Mouse (Mus musculus) CH12.LX (cell line): ENCODE measurements around the gene 4931429L15Rik. TPM values are rescaled to one million over a fixed set of nuclear protein-coding genes. Genes with fewer than 3 reads are reported as not detected.
A peak's percentile ranks its signal among the peaks of the same experiment; 100 is the strongest.

ENCODE experiments used
- DNase-seq: peaks from one replicate; pipeline ENCODE4 v3.0.0-alpha.2; 2013; ENCODE audit errors: extremely low read depth
- H3K27ac ChIP-seq: 2 replicates; pipeline ENCODE4 v1.5.1; 2012; ENCODE audit warnings: low read depth, mild to moderate bottlenecking, control low read depth, moderate library complexity; ENCODE audit not compliant: insufficient read depth
- H3K27me3 ChIP-seq: replicated peaks from 2 replicates; pipeline ENCODE3; 2012; ENCODE audit warnings: inconsistent platforms
- H3K36me3 ChIP-seq, 2 experiments: replicated peaks in 1 of 2; 2 replicates each; pipeline versions ENCODE3 to v1.6.1; 2012; ENCODE audit warnings: inconsistent platforms in 1 of 2, low read length in 1 of 2, mild to moderate bottlenecking in 1 of 2, mixed read lengths in 1 of 2, moderate library complexity in 1 of 2; ENCODE audit not compliant: control insufficient read depth in 1 of 2, insufficient read depth in 1 of 2
- H3K4me1 ChIP-seq, 2 experiments: 2 replicates each; pipeline ENCODE4 v1.6.1; 2012; ENCODE audit warnings: inconsistent platforms in 1 of 2, moderate library complexity in 1 of 2; ENCODE audit not compliant: insufficient read depth in 2 of 2, control insufficient read depth in 1 of 2
- H3K4me2 ChIP-seq: 2 replicates; pipeline ENCODE4 v1.6.1; 2012; ENCODE audit warnings: low read depth, mild to moderate bottlenecking, control low read depth; ENCODE audit not compliant: poor library complexity, insufficient read depth, severe bottlenecking
- H3K4me3 ChIP-seq, 3 experiments: fragments of 150-350 bp in 1 of 3; sonication (generic) in 1 of 3; replicated peaks in 1 of 3; 2 replicates each; pipeline versions ENCODE3 to v1.5.1; 2011 to 2012; ENCODE audit warnings: low read depth in 2 of 3, low read length in 2 of 3, mild to moderate bottlenecking in 2 of 3, moderate library complexity in 2 of 3, control low read depth in 1 of 3, improper control_type of control experiment in 1 of 3, inconsistent platforms in 1 of 3, mixed read lengths in 1 of 3; ENCODE audit not compliant: poor library complexity in 1 of 3
- H3K79me2 ChIP-seq: replicated peaks from 2 replicates; pipeline ENCODE4 v1.6.1; 2012; ENCODE audit warnings: mild to moderate bottlenecking, moderate library complexity; ENCODE audit not compliant: control insufficient read depth, poor library complexity, insufficient read depth, severe bottlenecking; ENCODE audit errors: extremely low read depth
- H3K9ac ChIP-seq: 2 replicates; pipeline ENCODE4 v1.6.1; 2012; ENCODE audit warnings: low read depth, mild to moderate bottlenecking, control low read depth, moderate library complexity; ENCODE audit not compliant: insufficient read depth
- H3K9me3 ChIP-seq: replicated peaks from 2 replicates; pipeline ENCODE3; 2012; ENCODE audit warnings: low read length, inconsistent platforms, mixed read lengths
- CHD1 ChIP-seq: IDR thresholded peaks from 2 replicates; pipeline ENCODE4 v1.6.1; 2012; ENCODE audit warnings: low read depth, low read length, improper control_type of control experiment, inconsistent platforms
- CTCF ChIP-seq, 2 experiments: IDR thresholded peaks in 1 of 2; conservative IDR thresholded peaks in 1 of 2; 2 replicates each; pipeline ENCODE4 v1.5.1; 2011 to 2012; ENCODE audit warnings: low read depth in 2 of 2, low read length in 2 of 2, improper control_type of control experiment in 1 of 2, inconsistent platforms in 1 of 2, mild to moderate bottlenecking in 1 of 2, moderate library complexity in 1 of 2
- E2F4 ChIP-seq: IDR thresholded peaks from 2 replicates; pipeline ENCODE4 v1.6.1; 2011; ENCODE audit warnings: low read depth, low read length, improper control_type of control experiment; ENCODE audit not compliant: insufficient replicate concordance
- EP300 ChIP-seq: IDR thresholded peaks from 2 replicates; pipeline ENCODE4 v1.6.1; 2011; ENCODE audit warnings: low read length, improper control_type of control experiment
- HCFC1 ChIP-seq: IDR thresholded peaks from 2 replicates; pipeline ENCODE4 v1.6.1; 2012; ENCODE audit warnings: low read depth, mild to moderate bottlenecking, inconsistent platforms, low read length, improper control_type of control experiment
- IRF4 ChIP-seq: IDR thresholded peaks from 2 replicates; pipeline ENCODE4 v1.6.1; 2014; ENCODE audit warnings: low read depth, mild to moderate bottlenecking, inconsistent platforms, low read length, improper control_type of control experiment
- JUND ChIP-seq: conservative IDR thresholded peaks from 2 replicates; pipeline ENCODE4 v1.6.1; 2011; ENCODE audit warnings: low read depth, low read length, improper control_type of control experiment
- KAT2A ChIP-seq: IDR thresholded peaks from 2 replicates; pipeline ENCODE4 v1.6.1; 2012; ENCODE audit warnings: low read length, improper control_type of control experiment, inconsistent platforms; ENCODE audit not compliant: insufficient replicate concordance
- MAFK ChIP-seq: IDR thresholded peaks from 2 replicates; pipeline ENCODE4 v1.6.1; 2011; ENCODE audit warnings: low read length, improper control_type of control experiment; ENCODE audit not compliant: insufficient replicate concordance
- MAX ChIP-seq: IDR thresholded peaks from 2 replicates; pipeline ENCODE4 v1.6.1; 2011; ENCODE audit warnings: low read length, improper control_type of control experiment
- MAZ ChIP-seq: IDR thresholded peaks from 2 replicates; pipeline ENCODE4 v1.6.1; 2012; ENCODE audit warnings: low read depth, mild to moderate bottlenecking, inconsistent platforms, low read length, improper control_type of control experiment, moderate library complexity
- MEF2A ChIP-seq: IDR thresholded peaks from 2 replicates; pipeline ENCODE4 v1.6.1; 2014; ENCODE audit warnings: low read depth, mild to moderate bottlenecking, inconsistent platforms, low read length, improper control_type of control experiment, borderline replicate concordance
- MXI1 ChIP-seq: IDR thresholded peaks from 2 replicates; pipeline ENCODE4 v1.6.1; 2011; ENCODE audit warnings: mild to moderate bottlenecking, low read depth, low read length, improper control_type of control experiment
- NELFE ChIP-seq: IDR thresholded peaks from 2 replicates; pipeline ENCODE4 v1.6.1; 2011; ENCODE audit warnings: low read depth, low read length, improper control_type of control experiment
- NRF1 ChIP-seq: IDR thresholded peaks from 2 replicates; pipeline ENCODE4 v1.6.1; 2014; ENCODE audit warnings: low read depth, mild to moderate bottlenecking, inconsistent platforms, low read length, improper control_type of control experiment, moderate library complexity
- PAX5 ChIP-seq: IDR thresholded peaks from 2 replicates; pipeline ENCODE4 v1.6.1; 2012; ENCODE audit warnings: low read length, inconsistent platforms, mixed read lengths
- POLR2A ChIP-seq: IDR thresholded peaks from 2 replicates; pipeline ENCODE4 v1.6.1; 2011; ENCODE audit warnings: low read depth, mild to moderate bottlenecking, improper control_type of control experiment, low read length
- RAD21 ChIP-seq: IDR thresholded peaks from 2 replicates; pipeline ENCODE4 v1.6.1; 2011; ENCODE audit warnings: low read depth, mild to moderate bottlenecking, low read length, improper control_type of control experiment, moderate library complexity
- SIN3A ChIP-seq: IDR thresholded peaks from 2 replicates; pipeline ENCODE4 v1.6.1; 2012; ENCODE audit warnings: low read length, improper control_type of control experiment, inconsistent platforms
- SMC3 ChIP-seq: IDR thresholded peaks from 2 replicates; pipeline ENCODE4 v1.6.1; 2011; ENCODE audit warnings: low read depth, low read length, improper control_type of control experiment
- TBP ChIP-seq: conservative IDR thresholded peaks from 2 replicates; pipeline ENCODE4 v1.6.1; 2011; ENCODE audit warnings: low read depth, low read length, improper control_type of control experiment
- USF1 ChIP-seq: IDR thresholded peaks from 2 replicates; pipeline ENCODE4 v1.6.1; 2014; ENCODE audit warnings: low read depth, mild to moderate bottlenecking, inconsistent platforms, low read length, improper control_type of control experiment
- USF2 ChIP-seq: conservative IDR thresholded peaks from 2 replicates; pipeline ENCODE4 v1.6.1; 2011; ENCODE audit warnings: low read depth, low read length, improper control_type of control experiment
- dilution Hi-C: fragments of 300-500 bp; cut with MboI; formaldehyde crosslinking; loops from 2 replicates; pipeline ENCODE4 v1.14.3; 2020; ENCODE audit warnings: low sequenced_read_pairs; ENCODE audit not compliant: extremely low pct_unique_long_range_greater_than_20kb, extremely low pct_ligation_motif_present
- in situ Hi-C: fragments of 300-500 bp; cut with MboI; formaldehyde crosslinking; loops from 3 replicates; pipeline ENCODE4 v1.14.3; 2019; ENCODE audit warnings: low sequenced_read_pairs, low pct_ligation_motif_present, low pct_unique_long_range_greater_than_20kb, mixed read lengths
- polyA plus RNA-seq: library from polyadenylated mRNA; unstranded; fragments of >175 nt; gene quantifications from 2 replicates; pipeline ENCODE4 v1.2.1, GENCODE M21; 2012; ENCODE audit warnings: low read depth; ENCODE audit not compliant: insufficient read length
- total RNA-seq, 2 experiments: library from RNA; depleted of rRNA; stranded (reverse); fragments of 300-350 nt in 1 of 2; fragments of >200 nt in 1 of 2; gene quantifications; 2 replicates each; pipeline ENCODE4 v1.2.3; 2012 to 2014

The 4931429L15Rik gene
- total and polyA plus RNA-seq, 3 experiments: not detected

DNA sequence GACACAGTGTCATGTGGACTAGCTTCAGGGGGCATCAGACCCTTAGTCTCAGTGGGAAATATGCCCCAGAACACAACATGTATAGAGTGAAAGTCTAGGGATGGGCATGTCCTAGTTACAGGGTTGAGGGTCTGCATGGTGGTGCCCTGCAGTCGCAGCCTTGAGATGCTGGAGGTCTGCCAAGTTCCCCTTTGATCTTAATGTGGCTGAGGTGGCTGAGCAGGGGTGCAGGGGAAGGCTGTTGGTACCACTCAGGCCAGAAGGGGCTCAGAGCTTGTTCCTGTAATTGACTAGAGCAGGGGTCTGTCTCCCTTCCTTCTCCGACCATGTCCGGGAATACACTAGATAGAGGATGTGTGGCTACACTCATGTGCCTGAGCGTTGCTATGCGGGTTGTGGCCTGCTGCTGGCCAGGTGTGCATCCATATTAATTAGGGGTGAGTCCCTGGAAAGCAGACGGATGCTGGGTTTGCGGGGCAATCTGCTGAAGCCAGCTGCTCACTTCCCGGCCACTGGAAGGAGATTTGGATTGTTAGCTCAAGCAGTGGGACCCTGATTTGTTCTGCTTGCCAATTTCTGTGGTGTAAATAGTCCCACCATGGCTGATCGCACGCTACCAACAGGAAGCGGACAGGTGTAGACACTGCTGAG is 41.8 kb upstream of the 4931429L15Rik start:
- Histone ChIP-seq H3K27ac (no peak overlapping the region), H3K36me3 (no peaks in the 10 kb centered on the region), H3K9ac (no peak overlapping the region), H3K79me2 (no peaks in the 10 kb centered on the region), H3K9me3 (peaks cover 8% of the 10 kb centered on the region), H3K4me2 (no peak overlapping the region), H3K4me1 (0 out of 4 replicates have a peak, but pooled peaks cover 0 to 2% of the 10 kb centered on the region in 2 experiments), H3K27me3 (peaks cover 27% of the 10 kb centered on the region), H3K4me3 (no peak overlapping the region)
- no peak for TF ChIP-seq USF1
- TF ChIP-seq MXI1: no peak
- dilution Hi-C loops: no loop called here
- in situ Hi-C loops: no loop called here
- DNase-seq: no peak

DNA sequence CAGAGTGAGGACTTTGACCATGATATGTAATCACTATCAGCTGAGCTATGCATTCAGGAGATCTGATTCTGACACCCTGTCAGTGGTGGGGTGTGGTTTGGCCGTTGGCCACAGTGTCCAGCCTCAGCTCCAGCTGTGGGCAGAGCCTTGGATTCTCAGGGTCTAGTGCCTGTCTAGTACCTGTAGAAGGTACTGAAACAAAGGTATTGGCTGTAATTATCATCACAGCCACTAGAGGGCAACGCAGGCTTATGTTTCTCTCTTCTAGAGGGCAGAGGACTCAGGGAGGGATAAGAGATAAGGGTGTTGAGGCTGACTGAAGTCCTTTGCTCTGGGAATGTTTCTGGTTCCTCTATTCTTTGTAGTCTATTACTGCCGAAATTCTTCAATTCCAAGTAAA is 34.2 kb upstream of the 4931429L15Rik start:
- TF ChIP-seq NELFE (no peak), SMC3 (peak; percentile 67), USF1 (no peak), NRF1 (no peak), CTCF (conservative IDR thresholded peaks at IDR 0.05 in 1 of 2, IDR thresholded peaks at IDR 0.05 in 1 of 2; ENCODE audit: low read depth in 2 of 2, low read length in 2 of 2) (peak; percentile 70 to 87), JUND (no peak), HCFC1 (no peak), POLR2A (no peak), MAFK (no peak), RAD21 (peak; percentile 92)
- H3K9me3 ChIP-seq: no peaks in the 10 kb centered on the region

DNA sequence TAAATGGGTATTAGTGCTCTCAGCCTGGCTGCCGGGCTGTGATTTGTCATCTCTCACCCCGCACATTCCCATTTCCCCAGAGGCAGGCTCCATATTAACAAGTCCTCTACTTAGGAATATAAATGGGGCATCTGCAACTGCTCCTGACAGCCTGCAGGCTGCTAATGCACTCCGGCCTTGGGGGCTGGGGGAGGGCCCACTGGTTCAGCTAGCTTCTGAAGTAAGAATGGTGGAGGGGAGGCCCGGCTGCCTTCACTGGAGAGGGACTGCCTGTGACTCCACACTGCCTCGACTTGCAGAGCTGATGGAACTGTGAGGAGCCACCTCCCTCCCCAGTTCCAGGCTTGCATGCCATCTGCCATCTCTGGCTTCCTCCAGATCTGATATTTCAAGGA is 33.5 kb upstream of the 4931429L15Rik start:
- 0 out of 4 replicates have a peak, but pooled peaks cover 0 to 2% of the 10 kb centered on the region in 2 experiments for H3K4me1 ChIP-seq
- TF ChIP-seq PAX5: no peak
- no peak for TF ChIP-seq NELFE
- no peak for TF ChIP-seq USF2
- TF ChIP-seq IRF4: no peak
- no peak for TF ChIP-seq CHD1
- TF ChIP-seq MAX: no peak
- TF ChIP-seq SIN3A: no peak
- no peak for TF ChIP-seq TBP
- no peak for TF ChIP-seq MAZ
- no peak for TF ChIP-seq POLR2A
- no peak for TF ChIP-seq CTCF (conservative IDR thresholded peaks at IDR 0.05 in 1 of 2, IDR thresholded peaks at IDR 0.05 in 1 of 2; ENCODE audit: low read depth in 2 of 2, low read length in 2 of 2)
- TF ChIP-seq SMC3: no peak
- no peak for TF ChIP-seq RAD21
- no peak for TF ChIP-seq EP300
- no peak for TF ChIP-seq MXI1
- TF ChIP-seq MEF2A: no peak
- TF ChIP-seq USF1: no peak
- no peak for TF ChIP-seq E2F4
- no peak for TF ChIP-seq MAFK
- TF ChIP-seq KAT2A: no peak
- TF ChIP-seq, all 38 proteins: peak for 0
- Histone ChIP-seq H3K27ac (no peak overlapping the region), H3K4me2 (no peak overlapping the region), H3K27me3 (peaks cover 65% of the 10 kb centered on the region), H3K4me3 (no peak overlapping the region), H3K79me2 (no peaks in the 10 kb centered on the region), H3K36me3 (no peaks in the 10 kb centered on the region), H3K9ac (no peak overlapping the region), H3K9me3 (no peaks in the 10 kb centered on the region)
- no peak for DNase-seq
- in situ Hi-C loops: no loop called here
- dilution Hi-C loops: no loop called here

More for the DNA sequence above, 34.2 kb upstream of the 4931429L15Rik start:
- Histone ChIP-seq H3K79me2 (no peaks in the 10 kb centered on the region), H3K36me3 (no peaks in the 10 kb centered on the region), H3K4me3 (no peak overlapping the region), H3K9ac (no peak overlapping the region), H3K27ac (no peak overlapping the region), H3K4me1 (0 out of 4 replicates have a peak, but pooled peaks cover 0 to 2% of the 10 kb centered on the region in 2 experiments), H3K27me3 (peaks cover 64% of the 10 kb centered on the region), H3K4me2 (no peak overlapping the region)
- in situ Hi-C loops (no loop called here), dilution Hi-C loops (no loop called here)
- DNase-seq: peak; percentile 70
